ENCODE assay signal across 18 mouse cellular contexts in genomic region chr2:91773309-91773708, GRCm38 (mm10). TPM values are rescaled to one million over a fixed set of nuclear protein-coding genes. Genes with fewer than 3 reads are reported as not detected.
DNase-seq lines count a peak whose midpoint lies in the region; ATAC-seq and TF ChIP-seq lines count a peak whose summit lies in the region.
"Had no signal": no experiment of that assay in that cellular context is flagged by ENCODE, and none has a peak within 500 bp of the region (broad histone marks: within the 10 kb centered on the region; RNA-seq: fewer than 3 reads in every experiment).

No protein-coding gene starts in this region.

- ATAC-seq in cerebellum, adult (ENCODE audit: insufficient number of reproducible peaks, low FRiP score, low TSS enrichment), result peak; percentile 46; the same call in 1 of the 2 replicates
- no peak for ATAC-seq in erythroid progenitor cell, adult 5-6 weeks (replicated peaks; ENCODE audit: low FRiP score, poor library complexity, severe bottlenecking)
- ATAC-seq: forebrain, embryonic 14.5 days; intestine, embryonic 15.5 days had no signal

- H3K4me3 ChIP-seq in left cerebral cortex, adult 2 months, result no peak overlapping the region
- H3K4me3 ChIP-seq: embryonic facial prominence, embryonic 13.5 days; forebrain, embryonic 10.5 days; heart, embryonic 12.5 days; hindbrain, embryonic 10.5 days; intestine, embryonic 15.5 days had no signal

- intact Hi-C loops in left cerebral cortex, adult 2 months (cut with DNase I), result loop anchor here (10.0 kb wide), 1 partner anchor 281 kb away; no protein-coding TSS in a partner anchor
- intact Hi-C loops in left cerebral cortex, postnatal 4 days (cut with DNase I), result no loop called here

- no peak for DNase-seq in cerebellum, postnatal 14 days
- no peak for DNase-seq in left cerebral cortex, adult 2 months (ENCODE audit: extremely low spot score in 1 of 2, low spot score in 2 of 2)
- DNase-seq in left cerebral cortex, postnatal 4 days, result no peak
- DNase-seq in cerebellum, adult 9-11 months, result peak; percentile 52
- DNase-seq in testis, postnatal 10 days (ENCODE audit: low spot score), result no peak
- DNase-seq: adrenal gland, postnatal 10 days; B cell, adult 2 months; gastrocnemius, postnatal 14 days; kidney, adult 2 months had no signal

- peak overlapping the region; percentile 61 for H3K27ac ChIP-seq in left cerebral cortex, adult 2 months
- H3K27ac ChIP-seq: embryonic facial prominence, embryonic 13.5 days; forebrain, embryonic 10.5 days; hindbrain, embryonic 10.5 days; hindbrain, embryonic 14.5 days; intestine, embryonic 15.5 days had no signal

- no peak for TF ChIP-seq CTCF in left cerebral cortex, adult 2 months (IDR thresholded peaks at IDR 0.05)

RNA-seq across cellular contexts. Expression of gene Ambra1, which starts 43.4 kb away (rescaled TPM):
- 10 to 100 TPM; 55.9 to 56.3 TPM for total RNA-seq in left cerebral cortex, adult 2 months (2021)
- total RNA-seq in left cerebral cortex, postnatal 4 days (2021), result 10 to 100 TPM; 56.5 to 56.7 TPM
- 9.7 and 19.7 TPM in 2 replicates for total RNA-seq in erythroid progenitor cell, adult 5-6 weeks (2015; ENCODE audit: low replicate concordance)
- total RNA-seq in erythroid progenitor cell, adult 5-6 weeks (2017; ENCODE audit: low replicate concordance), result 20.7 and 28.4 TPM in 2 replicates
